ENCODE assay signal across 17 mouse cellular contexts in genomic region chr10:84456632-84457320, GRCm38 (mm10).
"Had no signal": no experiment of that assay in that cellular context is flagged by ENCODE, and none has a peak within 500 bp of the region (broad histone marks: within the 10 kb centered on the region; RNA-seq: fewer than 3 reads in every experiment).

No protein-coding gene starts in this region.

- H3K36me3 ChIP-seq: intestine, embryonic 15.5 days; liver, embryonic 13.5 days; midbrain, embryonic 12.5 days; midbrain, embryonic 15.5 days; neural tube, embryonic 13.5 days; stomach, embryonic 15.5 days had no signal

- H3K27me3 ChIP-seq: intestine, embryonic 15.5 days; liver, embryonic 13.5 days; midbrain, embryonic 12.5 days; midbrain, embryonic 15.5 days; neural tube, embryonic 13.5 days; stomach, embryonic 15.5 days had no signal

- H3K9me3 ChIP-seq: intestine, embryonic 15.5 days; liver, embryonic 13.5 days; midbrain, embryonic 12.5 days; midbrain, embryonic 15.5 days; neural tube, embryonic 13.5 days; stomach, embryonic 15.5 days had no signal

- H3K4me3 ChIP-seq: intestine, embryonic 15.5 days; left cerebral cortex, adult 2 months; liver, embryonic 13.5 days; midbrain, embryonic 12.5 days; midbrain, embryonic 15.5 days; myocyte; neural tube, embryonic 13.5 days; stomach, embryonic 15.5 days had no signal

- ATAC-seq: hindbrain, embryonic 16.5 days; intestine, embryonic 15.5 days; midbrain, embryonic 15.5 days had no signal

- H3K4me1 ChIP-seq: intestine, embryonic 15.5 days; liver, embryonic 13.5 days; midbrain, embryonic 12.5 days; midbrain, embryonic 15.5 days; neural tube, embryonic 13.5 days; stomach, embryonic 15.5 days had no signal

- DNase-seq: kidney, adult 18-20 months; layer of hippocampus, postnatal 36 days; liver, embryonic 13.5 days; lung, postnatal 14 days; retina, postnatal 1 day; right cerebral cortex, postnatal 25 days; spleen, adult 18-20 months; thymus, adult 18-20 months; thymus, postnatal 36 days had no signal

- H3K27ac ChIP-seq: intestine, embryonic 15.5 days; left cerebral cortex, adult 2 months; liver, embryonic 13.5 days; midbrain, embryonic 12.5 days; midbrain, embryonic 15.5 days; neural tube, embryonic 13.5 days; stomach, embryonic 15.5 days had no signal

- H3K4me2 ChIP-seq: intestine, embryonic 15.5 days; liver, embryonic 13.5 days; midbrain, embryonic 12.5 days; midbrain, embryonic 15.5 days; neural tube, embryonic 13.5 days had no signal

- H3K9ac ChIP-seq: intestine, embryonic 15.5 days; liver, embryonic 13.5 days; midbrain, embryonic 12.5 days; midbrain, embryonic 15.5 days; neural tube, embryonic 13.5 days; stomach, embryonic 15.5 days had no signal
